Mouse (Mus musculus): ENCODE results near the gene Rora.

Rora gene

GRCm38 (mm10) chr9:68688151-68688550 is 34.6 kb downstream of the Rora start:
- no peak for DNase-seq (ENCODE audit: low spot score)

- peak; percentile 90 for DNase-seq (ENCODE audit: low spot score)
These were observed 35.8 kb downstream of the Rora start for GRCm38 (mm10) chr9:68689351-68689750.

- peak; percentile 33 for DNase-seq (ENCODE audit: low spot score)
These were observed 41.4 kb downstream of the Rora start for GRCm38 (mm10) chr9:68694889-68695495.

GRCm38 (mm10) chr9:68695496-68695969 is 41.9 kb downstream of the Rora start:
- peak; percentile 54 for DNase-seq (ENCODE audit: low spot score)

- no peak for DNase-seq (ENCODE audit: low spot score)
These were observed 42.9 kb downstream of the Rora start for GRCm38 (mm10) chr9:68696425-68696956.

GRCm38 (mm10) chr9:68699341-68699740 is 45.8 kb downstream of the Rora start:
- no peak for DNase-seq (ENCODE audit: low spot score)

- peak; percentile 37 for DNase-seq (ENCODE audit: low spot score)
These were observed 46.3 kb downstream of the Rora start for GRCm38 (mm10) chr9:68699856-68700255.

GRCm38 (mm10) chr9:68707636-68708035 is 54.0 kb downstream of the Rora start:
- peak; percentile 42 for DNase-seq (ENCODE audit: low spot score)

GRCm38 (mm10) chr9:68709232-68709631 is 55.6 kb downstream of the Rora start:
- DNase-seq (ENCODE audit: low spot score), result no peak

GRCm38 (mm10) chr9:68710893-68711654 is 57.5 kb downstream of the Rora start:
- DNase-seq (ENCODE audit: low spot score), result no peak

- DNase-seq (ENCODE audit: low spot score), result peak; percentile 82
These were observed 63.4 kb downstream of the Rora start for GRCm38 (mm10) chr9:68716961-68717360.

- DNase-seq (ENCODE audit: low spot score), result no peak
These were observed 64.8 kb downstream of the Rora start for GRCm38 (mm10) chr9:68718427-68718826.

GRCm38 (mm10) chr9:68719286-68719685 is 65.7 kb downstream of the Rora start:
- no peak for DNase-seq (ENCODE audit: low spot score)

GRCm38 (mm10) chr9:68724636-68725285 is 71.2 kb downstream of the Rora start:
- no peak for DNase-seq (ENCODE audit: low spot score)

GRCm38 (mm10) chr9:68727166-68727855 is 73.7 kb downstream of the Rora start:
- DNase-seq (ENCODE audit: low spot score), result no peak

GRCm38 (mm10) chr9:68731438-68731837 is 77.9 kb downstream of the Rora start:
- DNase-seq (ENCODE audit: low spot score), result no peak

- no peak for DNase-seq (ENCODE audit: low spot score)
These were observed 79.3 kb downstream of the Rora start for GRCm38 (mm10) chr9:68732929-68733328.

- DNase-seq (ENCODE audit: low spot score), result no peak
These were observed 82.3 kb downstream of the Rora start for GRCm38 (mm10) chr9:68735886-68736285.

GRCm38 (mm10) chr9:68737197-68737736 is 83.7 kb downstream of the Rora start:
- no peak for DNase-seq (ENCODE audit: low spot score)

- DNase-seq (ENCODE audit: low spot score), result no peak
These were observed 92.5 kb downstream of the Rora start for GRCm38 (mm10) chr9:68745931-68746646.

- no peak for DNase-seq (ENCODE audit: low spot score)
These were observed 103.4 kb downstream of the Rora start for GRCm38 (mm10) chr9:68756976-68757375.

Measured in embryo, embryonic 10.5 days (tissue).